Mouse (Mus musculus) G1E-ER4 (cell line): ENCODE data around the gene Rassf2. TPM values are rescaled to one million over a fixed set of nuclear protein-coding genes. Genes with fewer than 3 reads are reported as not detected.

Experiments
- GATA1 ChIP-seq: IDR thresholded peaks from one replicate; pipeline ENCODE4 v1.8.0; 2012; ENCODE audit warnings: low read length, inconsistent platforms
- polyA plus RNA-seq: library from polyadenylated mRNA; stranded (reverse); fragments of >175 nt; gene quantifications from 2 replicates; pipeline ENCODE4 v1.2.3, GENCODE M21; 2012

Gene Rassf2
- not detected in 2 replicates for polyA plus RNA-seq

DNA sequence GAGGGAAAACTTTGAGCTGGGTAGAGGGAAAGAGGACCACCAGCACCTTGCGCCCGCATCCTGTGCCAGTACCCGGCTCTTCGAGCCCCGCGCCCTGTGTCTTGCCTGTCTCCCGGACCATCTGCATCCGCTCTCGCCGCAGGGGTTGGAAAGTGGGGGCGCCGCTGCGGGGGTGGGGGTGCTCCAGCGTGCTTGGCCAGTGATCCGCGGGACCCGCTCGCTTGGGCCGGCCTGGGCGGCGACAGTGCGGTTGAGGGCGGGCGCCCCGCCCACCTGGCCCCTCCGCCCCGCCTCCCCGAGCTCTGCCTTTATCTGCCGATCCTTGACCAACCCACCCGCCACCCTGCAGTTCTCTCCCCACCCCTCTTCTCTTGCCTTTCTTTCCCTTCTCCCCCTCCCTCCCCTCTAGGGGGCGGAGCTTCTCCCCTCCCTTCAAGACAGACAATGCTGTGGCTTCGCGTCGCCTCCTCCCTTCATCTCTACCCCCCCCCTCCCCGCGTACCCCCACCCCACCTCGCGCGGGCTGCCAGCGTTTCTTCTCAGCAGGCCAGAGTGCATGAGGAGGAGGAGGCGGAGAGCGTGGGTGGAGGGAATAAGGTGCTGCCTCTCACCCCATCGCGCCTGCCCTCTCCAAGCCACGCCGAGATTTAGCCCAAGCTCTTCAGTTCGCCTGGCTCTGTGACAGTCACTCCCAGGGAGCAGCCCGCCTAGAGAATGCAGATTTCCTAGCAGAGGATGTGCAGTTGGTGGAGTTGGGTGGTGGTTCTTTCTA, at the start of gene Rassf2:
TSS of gene Rassf2 (minus strand) at position 613 of the 772 bp plus-strand sequence.
- no peak for TF ChIP-seq GATA1

- no peak for TF ChIP-seq GATA1
These were observed 49.1 kb upstream of the Rassf2 start for GRCm38 (mm10) chr2:132079139-132079538.

GRCm38 (mm10) chr2:132073052-132073451, 43.0 kb upstream of the Rassf2 start:
- TF ChIP-seq GATA1: no peak

- TF ChIP-seq GATA1: no peak
These were observed 40.1 kb upstream of the Rassf2 start for GRCm38 (mm10) chr2:132069985-132070735.

DNA sequence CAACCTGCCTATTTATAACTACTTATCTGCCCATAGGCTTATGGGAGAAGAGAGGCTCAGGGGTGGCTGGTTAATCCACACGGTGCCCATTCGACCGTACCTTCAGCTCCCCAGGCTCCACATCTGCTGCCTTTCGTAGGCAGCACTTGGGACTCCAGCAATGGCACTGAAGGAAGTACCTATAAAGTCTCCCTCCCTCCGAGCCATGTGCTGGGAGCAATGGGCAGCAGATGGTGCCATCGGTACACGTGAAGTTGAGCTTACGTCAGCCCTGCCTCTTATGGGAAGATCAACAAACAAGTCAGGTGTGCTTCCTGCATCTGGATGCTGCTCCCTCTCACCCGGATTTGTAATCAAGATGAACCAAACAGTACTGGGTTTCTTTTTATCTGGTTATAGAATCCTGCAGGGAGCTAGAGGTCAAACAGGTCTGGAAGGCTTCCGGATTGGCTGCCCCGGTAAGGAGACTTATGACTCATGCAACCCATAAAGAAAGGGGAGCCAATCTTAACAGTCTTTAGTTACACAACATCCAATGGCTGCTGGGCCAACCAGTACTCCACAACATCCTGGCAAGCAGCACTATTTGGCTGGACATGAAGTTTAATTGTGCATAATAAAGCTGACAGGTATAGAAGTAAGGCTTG, 34.2 kb upstream of the Rassf2 start:
- no peak for TF ChIP-seq GATA1

- no peak for TF ChIP-seq GATA1
These were observed 33.7 kb upstream of the Rassf2 start for GRCm38 (mm10) chr2:132063776-132064175.

GRCm38 (mm10) chr2:132061884-132062283, 31.8 kb upstream of the Rassf2 start:
- TF ChIP-seq GATA1: no peak

GRCm38 (mm10) chr2:132059919-132060318, 29.9 kb upstream of the Rassf2 start:
- TF ChIP-seq GATA1: no peak

GRCm38 (mm10) chr2:132055349-132055753, 25.3 kb upstream of the Rassf2 start:
- TF ChIP-seq GATA1: no peak

DNA sequence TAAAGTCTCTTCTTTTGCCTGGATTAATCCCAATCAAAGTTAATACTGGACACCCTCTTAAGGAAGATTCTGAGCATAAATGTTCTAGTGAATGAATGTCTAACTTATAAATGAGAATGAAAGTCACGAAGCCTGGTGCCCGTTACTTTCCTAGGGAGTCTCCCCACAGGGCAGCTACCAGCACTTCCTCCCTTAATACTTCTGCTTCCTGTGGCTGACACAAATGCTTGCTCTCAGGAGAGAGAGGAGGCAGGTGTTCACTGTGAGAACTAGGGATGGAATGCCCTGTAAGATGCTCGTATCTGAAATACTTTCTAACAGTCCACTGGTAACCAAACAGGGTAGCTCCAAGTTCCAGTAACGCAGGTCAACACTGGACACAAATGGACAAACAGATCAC, 23.8 kb upstream of the Rassf2 start:
- no peak for TF ChIP-seq GATA1

- TF ChIP-seq GATA1: no peak
These were observed 21.7 kb upstream of the Rassf2 start for GRCm38 (mm10) chr2:132051798-132052197.

DNA sequence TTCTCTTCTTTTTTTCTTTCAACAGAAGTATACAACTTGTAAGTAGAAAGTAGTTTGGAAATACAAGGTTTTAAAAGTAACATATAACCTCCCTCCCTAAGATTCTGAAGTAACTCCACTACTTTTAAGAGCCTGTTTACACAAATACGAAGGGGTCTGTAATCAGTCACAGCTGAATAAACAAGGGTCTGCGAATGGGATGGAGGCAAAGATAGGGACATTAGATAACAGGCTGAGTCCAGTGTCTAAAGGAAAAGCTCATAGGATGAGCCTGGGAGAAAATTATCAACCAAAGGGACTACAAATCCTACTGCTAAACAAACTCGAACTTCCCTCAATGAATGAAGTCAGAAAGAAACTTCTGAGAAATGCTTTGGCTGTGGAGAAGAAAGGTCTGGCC, 19.9 kb upstream of the Rassf2 start:
- no peak for TF ChIP-seq GATA1

DNA sequence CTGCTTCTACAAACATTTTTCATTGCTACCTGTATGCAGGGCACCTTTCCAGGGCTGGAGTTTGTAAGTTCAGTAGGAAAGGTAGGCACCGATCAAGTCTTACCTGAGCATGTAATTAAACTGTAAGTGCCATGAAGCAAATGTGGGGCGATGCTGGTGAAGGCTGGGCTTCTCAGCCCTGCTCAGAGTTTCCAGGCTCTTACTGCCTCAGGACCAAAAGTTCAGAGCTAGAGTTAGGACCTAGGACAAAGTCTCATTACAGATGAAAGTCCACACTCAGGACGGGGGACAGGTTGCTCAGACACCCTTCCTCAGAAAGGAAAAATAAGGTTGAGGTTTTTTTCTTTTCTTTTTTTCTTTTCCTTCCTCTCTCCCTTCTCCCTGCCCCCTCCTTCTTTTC, 19.4 kb upstream of the Rassf2 start:
- no peak for TF ChIP-seq GATA1

GRCm38 (mm10) chr2:132048143-132048772, 18.2 kb upstream of the Rassf2 start:
- no peak for TF ChIP-seq GATA1

DNA sequence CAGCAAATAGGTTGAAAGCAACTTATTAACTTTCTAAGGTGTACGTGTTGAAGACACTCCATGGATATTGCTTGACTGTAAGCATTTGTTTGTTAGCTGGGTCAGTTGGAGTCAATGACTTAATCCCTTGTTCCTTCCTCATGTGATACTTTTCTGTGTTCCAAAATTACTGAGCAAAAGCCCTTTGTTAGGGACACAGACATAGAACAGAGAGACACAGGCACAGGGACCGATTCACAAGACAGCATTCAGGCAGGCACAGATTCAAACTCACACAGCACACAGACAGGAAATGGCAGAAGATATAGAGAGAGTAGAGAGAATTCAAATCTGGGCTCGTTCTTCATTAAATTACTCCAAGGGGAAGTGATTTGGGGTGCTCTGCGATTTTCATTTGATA, 17.3 kb upstream of the Rassf2 start:
- no peak for TF ChIP-seq GATA1

GRCm38 (mm10) chr2:132046659-132047058, 16.6 kb upstream of the Rassf2 start:
- TF ChIP-seq GATA1: no peak
